Mouse (Mus musculus) embryonic facial prominence, embryonic 12.5 days (tissue): ENCODE measurements around the gene Serinc3. TPM values are rescaled to one million over a fixed set of nuclear protein-coding genes. Genes with fewer than 3 reads are reported as not detected.
A peak's percentile ranks its signal among the peaks of the same experiment; 100 is the strongest.
"Not testable (repeated sequence)": the region's sequence is repeated elsewhere in the genome, so short reads cannot be mapped to it uniquely, and the experiment has no call there.

ENCODE experiments used
- ATAC-seq: fragments of 200-750 bp; cut with Nextera tagmentation; 2 replicates; pipeline ENCODE4 v1.8.0; 2017; ENCODE audit not compliant: insufficient number of reproducible peaks, insufficient read depth, low FRiP score, low TSS enrichment
- H3K27ac ChIP-seq: fragments of 300-500 bp; sonication (generic); 2 replicates; pipeline ENCODE4 v1.5.1; 2016; ENCODE audit warnings: mild to moderate bottlenecking
- H3K27me3 ChIP-seq: fragments of 300-500 bp; sonication (generic); 2 replicates; pipeline ENCODE4 v1.6.1; 2016; ENCODE audit warnings: mild to moderate bottlenecking, moderate library complexity
- H3K36me3 ChIP-seq: fragments of 300-500 bp; sonication (generic); 2 replicates; pipeline ENCODE4 v1.6.1; 2016; ENCODE audit warnings: mild to moderate bottlenecking
- H3K4me1 ChIP-seq: fragments of 300-500 bp; sonication (generic); 2 replicates; pipeline ENCODE4 v1.6.1; 2016
- H3K4me2 ChIP-seq: fragments of 300-500 bp; sonication (generic); replicated peaks from 2 replicates; pipeline ENCODE4 v1.6.1; 2016; ENCODE audit warnings: mild to moderate bottlenecking, moderate library complexity
- H3K4me3 ChIP-seq: fragments of 300-500 bp; sonication (generic); 2 replicates; pipeline ENCODE4 v1.5.1; 2016; ENCODE audit warnings: mild to moderate bottlenecking
- H3K9ac ChIP-seq: fragments of 300-500 bp; sonication (generic); 2 replicates; pipeline ENCODE4 v1.6.1; 2016; ENCODE audit warnings: mild to moderate bottlenecking, moderate library complexity
- H3K9me3 ChIP-seq: fragments of 300-500 bp; sonication (generic); 2 replicates; pipeline ENCODE4 v1.6.1; 2016; ENCODE audit warnings: mild to moderate bottlenecking, moderate library complexity
- WGBS: fragments of 180-500 bp; shearing (Covaris S2); methylation state at CpG from one replicate; pipeline ENCODE4 v1.1.7; 2016; 5-methylcytosine and 5-hydroxymethylcytosine counted together
- polyA plus RNA-seq: library from polyadenylated mRNA; unstranded; fragments of >200 nt; fragmentation: Nextera tagmentation; extraction: Ambion mirVana; gene quantifications from 2 replicates; pipeline ENCODE4 v1.2.1, GENCODE M21; 2016

Gene Serinc3
- 26.1 and 27.0 TPM in 2 replicates for polyA plus RNA-seq

DNA sequence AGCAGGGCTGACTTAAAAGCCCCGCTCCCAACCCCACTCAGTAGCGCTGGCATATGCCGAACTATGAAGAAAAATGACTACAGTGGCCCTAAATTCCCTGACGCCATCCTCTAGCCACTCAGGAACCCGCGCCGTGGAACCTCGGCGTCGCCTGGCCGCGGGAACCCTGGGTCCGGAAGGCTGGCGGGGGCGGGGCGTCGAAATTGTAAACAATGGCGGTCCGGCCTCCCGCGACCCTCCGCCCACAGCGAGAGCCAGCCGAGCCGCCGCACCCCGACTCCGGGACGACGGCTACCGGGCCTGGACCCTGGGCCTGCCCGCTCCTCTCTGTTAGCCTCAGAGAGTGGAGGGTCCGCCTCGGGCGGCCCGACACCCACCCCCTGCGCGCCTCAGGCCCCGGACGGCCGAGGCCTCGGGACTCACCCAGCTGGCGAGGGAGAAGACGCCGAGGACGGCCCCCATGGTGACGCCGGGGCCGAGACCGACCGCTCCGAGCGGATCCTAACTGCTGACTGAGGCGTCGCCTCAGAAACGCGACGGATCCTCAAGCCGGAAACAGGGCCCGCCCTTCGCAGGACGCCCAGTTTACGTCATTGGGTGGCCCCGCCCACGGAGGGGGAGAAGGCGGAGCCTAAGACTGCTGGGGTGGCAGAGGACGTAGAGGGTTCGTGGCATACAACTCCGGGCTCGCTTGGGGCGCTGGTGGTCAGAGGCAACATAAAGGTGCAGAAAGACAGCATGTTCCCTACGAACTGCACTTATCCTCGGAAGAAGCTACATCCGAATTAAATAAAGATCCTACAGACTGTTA is at the start of gene Serinc3:
Gene Serinc3 (minus strand): TSS at position 557 of the 811 bp plus-strand sequence.
- Histone ChIP-seq H3K27me3 (no peaks in the 10 kb centered on the region), H3K4me1 (peaks cover 14% of the 10 kb centered on the region; the same call in 1 of the 2 replicates)
- WGBS: under 1% methylated on average over 74 of the region's 74 CpGs

DNA sequence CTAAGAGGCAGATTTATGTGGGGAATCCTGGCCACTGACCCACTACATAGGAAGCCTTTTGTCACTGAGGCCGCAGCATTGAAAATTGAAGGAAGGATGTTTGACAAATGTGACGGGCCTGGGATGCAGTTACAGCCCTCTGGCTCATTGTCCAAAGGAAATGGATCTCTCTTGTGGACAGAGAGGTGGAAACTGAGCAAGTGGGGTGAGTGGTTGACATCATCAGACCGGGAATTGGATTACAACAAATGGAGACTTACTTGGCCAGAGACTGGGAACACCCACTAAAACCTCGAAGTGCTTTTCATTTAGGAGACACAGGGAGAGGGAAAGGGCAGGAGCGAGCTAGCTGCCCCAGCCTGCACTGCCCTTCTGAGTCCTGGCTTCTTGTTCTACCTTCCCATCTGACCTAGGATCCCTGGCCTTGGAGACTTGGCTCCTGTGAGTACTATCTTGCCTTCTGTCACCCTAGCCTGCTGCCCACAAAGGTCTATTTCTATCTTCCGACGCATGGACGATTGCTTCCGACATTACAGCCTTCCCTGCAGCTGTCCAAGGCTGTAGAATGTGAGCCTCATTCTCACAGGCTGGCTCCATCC is 48.9 kb upstream of the Serinc3 start:
- WGBS: 56% methylated on average over 9 of the region's 9 CpGs
- Histone ChIP-seq H3K4me2 (no peak overlapping the region), H3K9ac (no peak overlapping the region), H3K36me3 (no peaks in the 10 kb centered on the region), H3K9me3 (no peaks in the 10 kb centered on the region), H3K27me3 (no peaks in the 10 kb centered on the region), H3K27ac (peak overlapping the region; percentile 69), H3K4me1 (peaks cover 11% of the 10 kb centered on the region), H3K4me3 (no peak overlapping the region)
- no peak for ATAC-seq

More for the DNA sequence above, at the start of gene Serinc3:
- Histone ChIP-seq H3K4me2 (peak within 1 kb of the TSS; percentile 61), H3K4me3 (peak within 1 kb of the TSS; percentile 92), H3K36me3 (no peaks in the 10 kb centered on the region), H3K9me3 (no peaks in the 10 kb centered on the region), H3K27ac (peak within 1 kb of the TSS; percentile 99), H3K9ac (peak within 1 kb of the TSS; percentile 87)
- ATAC-seq: peak; percentile 96

DNA sequence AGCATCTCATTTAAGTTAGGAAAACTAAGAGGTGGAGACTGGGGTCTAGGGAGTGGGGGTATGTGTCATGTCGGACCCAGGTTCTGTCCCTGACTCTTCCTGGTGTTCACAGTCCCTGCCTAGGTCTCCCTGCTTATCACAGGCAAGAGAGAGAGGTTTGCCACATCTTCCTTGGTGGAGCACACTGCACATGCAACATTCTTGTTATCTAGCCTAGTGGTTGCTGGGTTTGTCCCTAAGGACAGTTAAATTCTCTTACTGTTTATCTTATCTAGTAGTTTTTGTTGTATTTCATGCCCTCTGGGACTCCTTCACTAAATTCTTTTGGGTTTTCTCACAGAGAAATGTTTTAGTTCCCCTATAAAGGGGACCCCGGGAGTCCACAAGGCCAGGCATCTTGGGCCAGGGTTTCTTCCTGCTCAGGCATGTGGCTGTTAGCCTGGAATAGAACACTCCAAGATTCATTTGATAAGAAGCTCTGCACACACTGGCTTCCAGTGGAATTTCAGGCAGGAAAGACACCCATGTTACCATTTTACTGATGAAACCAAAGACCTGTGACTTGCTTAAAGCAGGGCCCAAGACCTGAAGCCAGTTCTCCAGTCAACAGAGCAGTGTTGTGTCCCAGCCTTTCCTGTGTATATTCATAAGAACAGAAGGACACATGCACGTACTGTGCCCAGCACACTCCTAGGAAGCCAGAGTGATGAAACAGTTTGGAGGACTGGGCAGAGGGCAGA is 48.1 kb upstream of the Serinc3 start:
- Histone ChIP-seq H3K4me1 (peaks cover 11% of the 10 kb centered on the region), H3K27ac (peak overlapping the region; percentile 69; the same call in 1 of the 2 replicates), H3K27me3 (no peaks in the 10 kb centered on the region), H3K9me3 (no peaks in the 10 kb centered on the region), H3K4me3 (no peak overlapping the region), H3K36me3 (no peaks in the 10 kb centered on the region), H3K4me2 (no peak overlapping the region), H3K9ac (no peak overlapping the region)
- ATAC-seq: no peak
- 74% methylated on average over 3 of the region's 3 CpGs for WGBS

DNA sequence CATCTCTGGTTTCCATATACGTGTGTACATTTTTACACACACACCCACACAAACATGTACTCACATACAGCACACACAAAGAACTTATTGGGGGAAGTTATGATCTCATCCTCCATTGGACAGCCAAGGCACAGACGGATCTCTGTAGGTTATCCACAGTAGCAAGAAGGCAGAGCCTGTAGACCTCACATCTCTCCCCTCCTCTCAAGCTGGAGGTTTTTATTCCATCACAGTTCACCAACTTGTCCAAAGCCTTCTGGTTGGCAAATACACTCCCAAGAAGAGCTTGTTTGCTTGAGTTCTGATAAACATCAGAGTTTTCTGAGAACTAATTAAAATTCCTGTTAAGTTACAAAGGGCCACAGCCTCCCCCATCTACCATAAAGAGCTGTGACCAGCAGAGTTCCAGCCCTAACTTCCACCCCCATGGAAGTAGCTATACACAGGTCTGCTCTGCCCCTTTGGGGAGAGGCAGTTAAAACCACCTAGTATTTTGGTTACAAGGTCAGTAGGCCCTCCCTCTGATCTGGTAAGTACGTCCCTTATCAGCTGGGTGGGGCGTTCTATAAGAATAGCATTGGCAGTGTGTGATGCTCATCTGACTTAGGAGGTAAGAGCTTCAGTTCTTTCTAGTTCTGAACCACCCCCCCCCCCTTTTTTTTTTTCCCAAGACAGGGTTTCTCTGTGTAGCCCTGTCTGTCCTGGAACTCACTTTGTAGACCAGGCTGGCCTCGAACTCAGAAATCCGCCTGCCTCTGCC is 47.1 kb upstream of the Serinc3 start:
- H3K4me1 ChIP-seq: peaks cover 11% of the 10 kb centered on the region

DNA sequence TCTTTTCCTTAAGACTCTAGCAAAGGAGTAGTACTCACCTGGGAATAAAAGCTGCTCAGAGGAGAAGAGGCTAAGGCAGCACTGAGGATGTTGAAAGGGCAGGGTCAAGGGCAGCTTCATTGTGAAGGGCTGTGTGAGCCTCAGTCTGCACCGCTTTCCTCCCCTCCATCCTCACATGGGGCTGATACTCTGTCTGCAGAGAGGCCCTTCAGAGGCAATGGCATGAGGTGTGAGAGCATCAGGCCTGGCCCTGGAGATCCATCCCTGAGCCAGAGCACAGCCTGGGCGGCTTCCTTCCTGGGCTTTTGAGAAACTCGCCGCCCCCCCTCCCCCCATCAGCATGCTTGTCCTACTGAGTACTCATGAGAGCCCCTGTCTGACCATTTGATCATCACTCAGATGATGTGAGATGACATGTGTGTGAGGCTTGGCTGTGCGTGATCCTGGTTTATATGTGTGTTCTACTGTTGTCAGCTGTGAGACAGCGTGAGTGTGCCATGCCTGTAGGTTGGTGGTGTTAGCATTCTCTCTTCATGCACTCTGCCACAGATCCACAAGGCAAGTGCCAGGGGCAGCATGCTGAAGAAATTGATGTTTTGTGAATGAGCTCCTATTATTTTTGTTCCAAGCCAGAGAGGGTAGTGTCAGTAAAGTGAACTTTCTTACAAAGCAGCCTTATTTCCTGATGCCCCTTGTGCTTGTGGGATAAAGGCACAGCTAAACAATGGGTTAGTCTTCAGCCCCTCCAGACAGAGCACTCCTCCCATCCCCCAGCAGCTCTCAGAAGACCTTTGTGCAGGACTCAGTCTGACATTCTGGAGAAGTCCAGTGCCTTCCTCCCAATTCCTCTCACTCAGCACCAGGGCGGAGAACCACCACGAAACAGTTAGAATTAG is 45.7 kb upstream of the Serinc3 start:
- Histone ChIP-seq H3K9ac (no peak overlapping the region), H3K27me3 (no peaks in the 10 kb centered on the region), H3K36me3 (no peaks in the 10 kb centered on the region), H3K4me2 (no peak overlapping the region), H3K9me3 (no peaks in the 10 kb centered on the region), H3K4me3 (no peak overlapping the region), H3K4me1 (peaks cover 11% of the 10 kb centered on the region), H3K27ac (peak overlapping the region; percentile 41; the same call in 1 of the 2 replicates)
- ATAC-seq: no peak
- whole genome bisulfite sequencing: 59% methylated on average over 8 of the region's 8 CpGs

More for the DNA sequence above, 47.1 kb upstream of the Serinc3 start:
- WGBS: 94% methylated on average over 6 of the region's 6 CpGs
- H3K4me3 ChIP-seq: no peak overlapping the region
- no peak overlapping the region for H3K4me2 ChIP-seq
- no peaks in the 10 kb centered on the region for H3K9me3 ChIP-seq
- H3K27ac ChIP-seq: no peak overlapping the region
- no peaks in the 10 kb centered on the region for H3K36me3 ChIP-seq
- ATAC-seq: no peak
- no peaks in the 10 kb centered on the region for H3K27me3 ChIP-seq
- no peak overlapping the region for H3K9ac ChIP-seq

DNA sequence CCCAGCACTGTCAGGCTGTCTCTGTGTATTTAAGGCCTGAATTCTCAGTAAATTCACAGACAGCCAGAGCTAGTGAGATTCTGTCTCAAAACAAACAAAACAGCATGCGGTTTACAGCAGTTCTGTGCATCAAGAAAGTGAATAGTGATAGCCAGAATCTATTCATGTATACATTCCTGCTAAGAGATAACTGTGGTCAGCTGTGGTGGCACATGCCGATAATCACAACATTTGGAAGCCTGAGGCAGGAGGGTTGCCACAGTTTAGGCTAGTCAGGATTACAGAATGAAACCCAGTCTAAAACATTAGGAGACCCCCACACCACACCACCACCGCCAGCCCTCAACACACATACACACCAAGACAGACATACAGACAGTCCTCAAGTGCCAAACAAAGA is 44.8 kb upstream of the Serinc3 start:
- Histone ChIP-seq H3K9me3 (no peaks in the 10 kb centered on the region), H3K36me3 (no peaks in the 10 kb centered on the region), H3K27ac (no peak overlapping the region), H3K27me3 (no peaks in the 10 kb centered on the region), H3K4me3 (no peak overlapping the region), H3K4me1 (peaks cover 16% of the 10 kb centered on the region), H3K9ac (no peak overlapping the region), H3K4me2 (no peak overlapping the region)
- WGBS: 84% methylated on average over 3 of the region's 3 CpGs
- no peak for ATAC-seq

DNA sequence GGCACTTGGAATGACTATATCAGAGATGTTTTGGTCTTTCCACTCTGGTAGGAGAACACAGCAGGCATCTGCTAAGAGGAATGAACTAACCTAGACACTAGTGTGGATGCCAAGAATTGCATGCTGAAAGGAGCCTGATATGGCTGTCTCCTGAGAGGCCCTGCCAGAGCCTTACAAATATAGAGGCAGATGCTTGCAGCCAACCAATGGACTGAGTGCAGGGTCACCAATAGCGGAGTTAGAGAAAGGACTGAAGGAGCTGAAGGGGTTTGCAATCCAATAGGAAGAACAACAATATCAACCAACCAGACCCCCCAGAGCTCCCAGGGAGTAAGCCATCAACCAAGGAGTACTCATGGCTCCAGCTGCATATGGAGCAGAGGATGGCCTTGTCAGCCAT is 43.4 kb upstream of the Serinc3 start:
- H3K36me3 ChIP-seq, H3K27ac ChIP-seq, H3K4me2 ChIP-seq, ATAC-seq, H3K9me3 ChIP-seq, H3K4me3 ChIP-seq, H3K9ac ChIP-seq, H3K27me3 ChIP-seq: not testable (repeated sequence)
- H3K4me1 ChIP-seq: peaks cover 14% of the 10 kb centered on the region
- WGBS: 100% methylated on average over 1 of the region's 1 CpGs

DNA sequence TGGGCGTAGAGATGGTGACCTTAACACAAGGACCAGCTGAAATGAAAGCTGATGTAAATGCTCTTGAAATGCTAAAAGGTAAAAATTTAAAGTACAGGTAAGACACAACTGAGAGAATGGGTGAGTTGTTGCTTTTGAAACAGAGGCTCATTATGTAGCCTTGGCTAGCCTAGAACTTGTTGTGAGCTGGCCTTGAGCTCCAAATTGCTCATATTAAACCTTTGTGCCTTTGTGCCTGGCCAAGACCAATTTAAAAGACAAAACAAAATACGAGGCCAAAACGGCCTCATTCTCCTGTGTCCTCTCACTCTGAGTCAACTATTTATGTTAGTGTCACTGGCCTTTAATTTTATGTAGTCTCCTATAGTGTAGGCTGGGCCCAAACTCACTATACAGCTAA is 42.0 kb upstream of the Serinc3 start:
- Histone ChIP-seq H3K4me3 (no peak overlapping the region), H3K9ac (no peak overlapping the region), H3K36me3 (no peaks in the 10 kb centered on the region), H3K27me3 (no peaks in the 10 kb centered on the region), H3K9me3 (no peaks in the 10 kb centered on the region), H3K4me1 (peaks cover 12% of the 10 kb centered on the region), H3K27ac (no peak overlapping the region), H3K4me2 (no peak overlapping the region)
- ATAC-seq: no peak
- 83% methylated on average over 3 of the region's 3 CpGs for WGBS

DNA sequence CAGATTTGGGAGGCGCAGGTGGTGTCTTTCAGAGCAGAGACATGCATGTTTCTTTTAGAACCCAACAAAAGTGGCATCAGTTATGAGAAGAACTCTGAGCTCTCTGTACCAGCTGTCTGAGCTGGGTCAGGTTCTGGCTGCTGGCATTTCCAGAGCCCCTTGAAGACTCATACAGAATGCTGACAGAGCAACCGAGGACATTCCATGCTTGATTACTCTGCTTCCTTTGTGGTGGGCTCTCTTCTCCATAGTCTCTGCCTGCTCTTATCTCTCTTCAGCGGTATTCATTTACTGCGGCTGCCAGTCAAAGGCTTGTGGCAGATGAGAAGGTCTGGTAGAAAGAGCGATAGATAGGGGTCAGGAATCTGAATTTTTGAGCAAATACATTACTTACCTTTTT is 41.3 kb upstream of the Serinc3 start:
- H3K4me2 ChIP-seq: no peak overlapping the region
- 87% methylated on average over 5 of the region's 5 CpGs for WGBS
- no peak overlapping the region for H3K4me3 ChIP-seq
- no peaks in the 10 kb centered on the region for H3K36me3 ChIP-seq
- H3K4me1 ChIP-seq: peaks cover 12% of the 10 kb centered on the region
- H3K9ac ChIP-seq: no peak overlapping the region
- ATAC-seq: no peak
- H3K27me3 ChIP-seq: no peaks in the 10 kb centered on the region
- H3K9me3 ChIP-seq: no peaks in the 10 kb centered on the region
- H3K27ac ChIP-seq: no peak overlapping the region

DNA sequence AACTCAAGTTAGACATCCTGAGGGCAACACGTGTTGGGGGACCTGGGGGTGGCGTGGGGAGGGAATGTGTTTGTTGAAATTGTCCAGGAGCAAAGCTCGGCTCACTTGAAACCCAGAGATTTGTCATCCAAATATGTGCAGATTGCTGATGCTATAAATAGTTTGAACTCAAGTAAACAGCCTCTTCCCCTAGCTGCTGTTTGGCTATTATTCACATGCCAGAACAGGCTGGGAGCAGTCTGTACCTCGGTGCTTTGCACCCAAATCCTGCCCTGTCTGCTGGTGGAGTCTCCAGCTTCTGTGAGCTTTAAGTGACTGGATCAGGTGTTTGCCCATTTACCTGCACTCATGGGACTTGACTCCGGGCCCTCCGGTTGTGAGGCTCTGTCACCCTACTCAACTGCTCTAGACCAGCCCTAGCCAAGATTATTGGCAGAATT is 40.9 kb upstream of the Serinc3 start:
- Histone ChIP-seq H3K36me3 (no peaks in the 10 kb centered on the region), H3K27ac (no peak overlapping the region), H3K9ac (no peak overlapping the region), H3K4me1 (peaks cover 11% of the 10 kb centered on the region), H3K4me3 (no peak overlapping the region), H3K27me3 (no peaks in the 10 kb centered on the region), H3K9me3 (no peaks in the 10 kb centered on the region), H3K4me2 (no peak overlapping the region)
- 74% methylated on average over 6 of the region's 6 CpGs for WGBS
- ATAC-seq: no peak
